Comparison of ENCODE assay signal across 8 mouse cellular contexts in the genomic region with DNA sequence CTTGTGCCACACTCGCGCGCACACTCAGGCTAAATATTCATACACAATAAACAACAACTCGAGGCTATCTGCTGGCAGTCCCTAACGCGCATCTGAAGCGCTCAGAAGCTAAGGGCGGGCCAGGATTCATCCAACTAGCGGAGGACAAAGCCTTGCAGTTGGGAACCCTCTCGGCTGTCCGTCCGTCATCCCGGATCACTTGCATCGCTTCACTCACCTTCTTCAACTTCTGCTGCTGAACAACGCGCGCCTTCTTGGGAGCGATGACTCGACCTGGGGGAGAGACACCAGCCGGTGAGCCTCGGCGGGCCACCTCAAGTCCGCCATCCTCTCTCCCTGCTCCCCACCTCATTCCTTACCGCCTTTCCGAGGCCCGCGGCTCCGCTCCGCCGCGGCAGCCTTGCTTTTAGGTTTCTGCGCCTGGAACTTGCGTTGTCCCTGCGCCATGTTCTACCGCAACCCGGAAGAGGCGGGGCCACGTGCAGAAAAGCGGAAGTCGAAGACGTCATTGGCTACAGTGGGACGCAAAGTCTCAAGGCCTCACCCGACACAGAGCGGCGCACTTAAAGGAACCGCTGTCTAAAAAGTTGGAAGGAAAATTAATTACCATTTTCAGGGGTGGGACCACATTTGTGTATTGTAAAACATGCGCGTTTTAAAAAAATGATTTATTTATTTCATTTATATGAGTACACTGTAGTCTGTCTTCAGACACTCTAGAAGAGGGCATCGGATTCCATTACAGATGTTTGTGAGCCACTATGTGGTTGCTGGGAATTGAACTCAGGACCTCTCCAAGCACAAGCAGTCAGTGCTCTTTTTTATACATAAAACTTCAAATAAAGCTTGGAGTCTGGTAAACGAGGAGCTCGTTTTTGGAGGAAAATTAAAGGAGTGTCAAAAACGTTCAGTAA. TPM values are rescaled to one million over a fixed set of nuclear protein-coding genes. Genes with fewer than 3 reads are reported as not detected.
A peak's percentile ranks its signal among the peaks of the same experiment; 100 is the strongest.
DNase-seq lines count a peak whose midpoint lies in the region; ATAC-seq and TF ChIP-seq lines count a peak whose summit lies in the region.

A gene (minus strand): TSS at position 463 of the 914 bp plus-strand sequence.

- TF ChIP-seq CTCF in bone marrow, adult 2 months (IDR thresholded peaks at IDR 0.05; ENCODE audit: control insufficient read depth, insufficient read depth, low read length): no peak

- peak; percentile 95; the same call in 1 of the 2 replicates for TF ChIP-seq POLR2A in bone marrow, adult 2 months (IDR thresholded peaks at IDR 0.05; ENCODE audit: borderline replicate concordance, control insufficient read depth, low read depth, low read length)

- no peaks in the 10 kb centered on the region for H3K9me3 ChIP-seq in embryonic facial prominence, embryonic 15.5 days (replicated peaks)
- no peaks in the 10 kb centered on the region for H3K9me3 ChIP-seq in kidney, embryonic 14.5 days (ENCODE audit: control insufficient read depth, low read length)
- H3K9me3 ChIP-seq in limb, embryonic 15.5 days: no peaks in the 10 kb centered on the region

- peak within 1 kb of the TSS; percentile 58 for H3K4me2 ChIP-seq in embryonic facial prominence, embryonic 15.5 days (replicated peaks)
- peak within 1 kb of the TSS; percentile 65 for H3K4me2 ChIP-seq in kidney, embryonic 14.5 days (replicated peaks; ENCODE audit: low read depth, low read length)
- peak within 1 kb of the TSS; percentile 69 for H3K4me2 ChIP-seq in limb, embryonic 15.5 days

- no peaks in the 10 kb centered on the region for H3K27me3 ChIP-seq in embryonic facial prominence, embryonic 15.5 days
- no peaks in the 10 kb centered on the region for H3K27me3 ChIP-seq in kidney, embryonic 14.5 days (ENCODE audit: control insufficient read depth, insufficient read depth, low read length)
- no peaks in the 10 kb centered on the region for H3K27me3 ChIP-seq in limb, embryonic 15.5 days

- peak; percentile 96 for DNase-seq in 416B (ENCODE audit: low read depth)
- peak; percentile 82 to 90 for DNase-seq in heart, adult 9 months (ENCODE audit: low spot score in 2 of 2)
- peak; percentile 71 to 82 for DNase-seq in monocyte, adult 2 months (ENCODE audit: low read depth in 1 of 2, low spot score in 2 of 2)
- DNase-seq in spleen, postnatal 36 days (ENCODE audit: low spot score in 2 of 2): peak; percentile 88 to 92

- peak within 1 kb of the TSS; percentile 90 for H3K27ac ChIP-seq in bone marrow, adult 2 months (ENCODE audit: control insufficient read depth, insufficient read depth, low read depth, low read length, poor library complexity)
- H3K27ac ChIP-seq in embryonic facial prominence, embryonic 15.5 days (replicated peaks): peak within 1 kb of the TSS; percentile 87
- H3K27ac ChIP-seq in kidney, embryonic 14.5 days (ENCODE audit: low read depth, low read length): peak within 1 kb of the TSS; percentile 73
- peak within 1 kb of the TSS; percentile 89 for H3K27ac ChIP-seq in limb, embryonic 15.5 days

- ATAC-seq in embryonic facial prominence, embryonic 15.5 days (ENCODE audit: insufficient number of reproducible peaks, low FRiP score, low TSS enrichment, low read depth): peak; percentile 91
- ATAC-seq in kidney, embryonic 14.5 days (ENCODE audit: low FRiP score, low TSS enrichment): peak; percentile 92
- peak; percentile 87 for ATAC-seq in limb, embryonic 15.5 days (ENCODE audit: insufficient number of reproducible peaks, low FRiP score, low TSS enrichment, low read depth)

- peak within 1 kb of the TSS; percentile 96 for H3K4me3 ChIP-seq in bone marrow, adult 2 months (replicated peaks; ENCODE audit: control insufficient read depth, low read depth, low read length)
- peak within 1 kb of the TSS; percentile 96 for H3K4me3 ChIP-seq in embryonic facial prominence, embryonic 15.5 days (replicated peaks)
- H3K4me3 ChIP-seq in kidney, embryonic 14.5 days (ENCODE audit: low read length): peak within 1 kb of the TSS; percentile 89
- peak within 1 kb of the TSS; percentile 93 for H3K4me3 ChIP-seq in limb, embryonic 15.5 days

- peak within 1 kb of the TSS; percentile 90 for H3K9ac ChIP-seq in embryonic facial prominence, embryonic 15.5 days
- H3K9ac ChIP-seq in kidney, embryonic 14.5 days (ENCODE audit: low read depth, low read length): peak within 1 kb of the TSS; percentile 92
- H3K9ac ChIP-seq in limb, embryonic 15.5 days: peak within 1 kb of the TSS; percentile 84

- H3K4me1 ChIP-seq in bone marrow, adult 2 months (ENCODE audit: control insufficient read depth, insufficient read depth, low read length): no peaks in the 10 kb centered on the region
- H3K4me1 ChIP-seq in embryonic facial prominence, embryonic 15.5 days: 0 out of 2 replicates have a peak, but pooled peaks cover 3% of the 10 kb centered on the region
- 0 out of 2 replicates have a peak, but pooled peaks cover 3% of the 10 kb centered on the region for H3K4me1 ChIP-seq in kidney, embryonic 14.5 days (ENCODE audit: control insufficient read depth, insufficient read depth, low read length)
- H3K4me1 ChIP-seq in limb, embryonic 15.5 days: no peaks in the 10 kb centered on the region; the same call in 1 of the 2 replicates

- H3K36me3 ChIP-seq in embryonic facial prominence, embryonic 15.5 days: peaks cover 68% of the 10 kb centered on the region
- H3K36me3 ChIP-seq in kidney, embryonic 14.5 days (ENCODE audit: control insufficient read depth, insufficient read depth, low read length): peaks cover 68% of the 10 kb centered on the region
- peaks cover 76% of the 10 kb centered on the region for H3K36me3 ChIP-seq in limb, embryonic 15.5 days

- WGBS in bone marrow, adult 2 months: 4% methylated on average over 52 of the region's 52 CpGs
- 2% methylated on average over 52 of the region's 52 CpGs for WGBS in embryonic facial prominence, embryonic 15.5 days
- WGBS in kidney, embryonic 14.5 days: 4% methylated on average over 52 of the region's 52 CpGs
- WGBS in limb, embryonic 15.5 days: 3% methylated on average over 52 of the region's 52 CpGs

RNA-seq across cellular contexts. Expression of the gene that starts here (rescaled TPM):
- polyA plus RNA-seq in bone marrow, adult 2 months (2011; ENCODE audit: insufficient read depth, insufficient read length, low replicate concordance, missing spikeins): 101 and 196 TPM in 2 replicates
- polyA plus RNA-seq in embryonic facial prominence, embryonic 15.5 days (2015; fragmentation: Nextera tagmentation; extraction: Ambion mirVana): 314 and 349 TPM in 2 replicates
- 388 TPM in 2 replicates for polyA plus RNA-seq in kidney, embryonic 14.5 days (2014; fragmentation: Nextera tagmentation; extraction: Ambion mirVana)
- 309 and 325 TPM in 2 replicates for polyA plus RNA-seq in limb, embryonic 15.5 days (2015; fragmentation: Nextera tagmentation; extraction: Ambion mirVana)

Comparison
In these comparisons a context has a peak if more than half of its experiments do, and no peak if none do; other contexts are left out.
1. Peak in every context shown above with its lines: DNase-seq, ATAC-seq, H3K4me3 ChIP-seq and H3K27ac ChIP-seq.